Mouse (Mus musculus): ENCODE data around the gene Tor1aip1. TPM values are rescaled to one million over a fixed set of nuclear protein-coding genes. Genes with fewer than 3 reads are reported as not detected.
"Not testable (repeated sequence)": the region's sequence is repeated elsewhere in the genome, so short reads cannot be mapped to it uniquely, and the experiment has no call there.

Tor1aip1 gene
- 100 to 1,000 TPM in 1 of 2 experiments, 10 to 100 TPM in 1; 85.6 to 141 TPM for total RNA-seq (2021)
- 75.3 and 88.5 TPM in 2 replicates for polyA plus RNA-seq (2012; rRNA removed)
- long read RNA-seq, full-length matches to known transcripts, result 13 of 13 reads
- long read RNA-seq, partial matches to known transcripts, result 0 of 13 reads
- long read RNA-seq, other reads (novel, unspliced or antisense), result 0 of 13 reads

DNA sequence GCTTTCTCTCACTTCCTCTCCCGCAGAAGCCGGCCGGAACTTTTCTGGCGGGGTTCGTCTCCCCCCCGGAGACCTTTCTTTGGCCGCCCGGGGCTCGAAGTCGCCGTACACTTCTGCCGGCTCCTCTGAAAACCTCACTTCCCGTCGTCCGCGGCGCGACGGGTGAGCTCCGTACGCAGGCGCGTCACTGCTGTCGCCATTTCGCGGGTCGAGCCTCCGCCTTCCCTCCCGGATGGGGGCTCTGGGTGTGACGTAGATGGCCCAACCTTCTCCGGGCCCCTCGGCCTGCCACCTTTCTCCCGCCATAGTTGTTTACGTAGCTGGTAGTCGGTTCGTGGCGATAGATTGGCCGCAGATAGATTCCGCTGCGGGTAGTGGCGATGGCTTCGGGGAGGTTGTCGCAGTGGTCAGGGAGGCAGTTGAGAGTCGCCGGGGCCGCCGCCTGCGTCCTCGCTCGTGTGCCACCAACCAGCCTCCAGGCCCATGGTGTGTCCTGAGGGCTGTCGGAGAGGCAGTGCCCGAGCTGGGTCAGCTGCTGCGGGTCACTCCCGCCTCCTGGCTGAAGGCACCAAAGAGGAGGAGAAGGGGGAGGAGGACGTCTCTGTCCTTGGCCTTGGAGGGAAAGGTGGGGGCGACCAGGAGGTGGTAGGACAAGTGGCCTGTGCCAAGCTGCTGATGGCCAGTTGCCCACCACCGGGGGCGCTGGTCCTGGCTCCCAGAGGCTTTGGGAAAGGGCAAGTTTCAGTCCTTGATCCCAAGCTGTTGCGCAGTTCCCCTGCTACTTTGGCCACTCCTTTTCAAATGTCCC lies at the start of gene Tor1aip1:
TSS of gene Tor1aip1 (minus strand) at position 551 of the 808 bp plus-strand sequence.
- DNase-seq, result peak; percentile 100

DNA sequence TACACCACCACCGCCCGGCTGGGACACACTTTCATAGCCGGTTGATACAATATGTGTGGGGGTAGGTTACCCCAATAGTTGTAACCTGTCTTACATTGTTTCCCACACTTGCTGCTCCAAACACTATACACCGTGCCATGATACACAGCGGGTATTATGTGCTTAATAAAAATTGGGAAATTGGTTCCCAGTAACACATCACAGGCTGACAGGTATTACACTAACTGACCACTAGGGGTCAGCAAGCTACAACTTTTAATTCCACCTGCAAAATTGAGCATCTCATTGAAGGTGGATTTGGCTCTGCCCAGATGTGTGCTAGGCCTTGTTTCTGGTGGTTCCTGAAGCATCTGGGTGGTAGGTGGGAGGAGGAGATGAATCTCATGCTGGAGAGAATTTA lies 49.5 kb upstream of the Tor1aip1 start:
- no peak for DNase-seq

DNA sequence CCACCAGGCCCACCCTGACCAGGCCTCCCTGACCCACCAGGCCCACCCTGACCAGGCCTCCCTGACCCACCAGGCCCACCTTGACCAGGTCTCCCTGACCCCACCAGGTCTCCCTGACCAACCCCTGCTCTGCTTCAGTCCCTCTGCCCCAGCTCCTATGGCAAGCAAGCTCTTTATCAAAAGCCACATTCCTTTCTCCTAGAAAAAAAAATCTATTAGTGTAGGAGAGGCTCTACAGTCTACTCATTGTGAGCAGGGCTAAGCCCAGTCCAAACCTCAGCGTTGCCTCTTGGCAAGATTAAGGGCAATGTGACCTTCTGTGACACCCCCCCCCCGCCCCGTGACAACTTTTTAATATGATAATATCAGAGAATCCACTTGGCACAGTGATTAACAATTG lies 48.3 kb upstream of the Tor1aip1 start:
- no peak for DNase-seq

DNA sequence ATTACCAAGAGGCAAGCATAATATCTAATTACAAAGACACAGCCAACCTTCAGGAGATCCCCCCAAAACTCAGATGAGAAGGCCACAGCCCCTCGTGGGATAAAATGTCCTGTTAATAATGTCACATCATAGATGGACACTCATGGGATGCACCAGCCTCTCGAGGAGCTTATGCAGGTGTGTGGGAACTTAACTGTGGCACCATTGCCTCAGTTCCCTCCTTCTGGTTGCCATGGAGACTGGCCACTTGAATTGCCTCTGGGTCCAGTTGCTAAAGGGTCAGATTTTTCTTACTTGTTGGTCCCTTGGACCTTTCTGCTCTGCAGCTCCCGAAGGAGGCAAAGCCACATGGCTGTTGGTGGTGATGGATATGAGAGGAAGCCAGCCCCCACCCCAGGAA lies 41.4 kb upstream of the Tor1aip1 start:
- no peak for DNase-seq

DNA sequence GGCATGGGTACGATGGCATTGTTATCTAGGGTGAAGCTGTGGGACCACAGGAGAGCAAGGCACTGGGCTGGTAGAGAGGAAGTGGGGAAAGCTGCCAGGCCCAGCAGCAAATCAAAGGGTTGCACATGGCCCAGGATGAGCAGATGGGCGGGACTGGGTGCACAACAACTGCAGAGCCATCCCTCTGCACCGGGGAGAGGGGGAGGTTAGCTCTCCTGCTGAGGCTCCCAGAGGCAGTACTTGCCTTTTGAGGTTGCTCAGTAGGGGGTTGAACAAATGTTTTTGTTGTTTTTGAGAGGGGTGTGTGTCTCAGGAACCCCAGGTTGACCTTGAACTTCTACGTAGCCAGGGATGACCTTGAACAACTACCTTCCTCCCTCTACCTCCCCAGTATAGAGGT lies 40.2 kb upstream of the Tor1aip1 start:
- DNase-seq, result no peak

DNA sequence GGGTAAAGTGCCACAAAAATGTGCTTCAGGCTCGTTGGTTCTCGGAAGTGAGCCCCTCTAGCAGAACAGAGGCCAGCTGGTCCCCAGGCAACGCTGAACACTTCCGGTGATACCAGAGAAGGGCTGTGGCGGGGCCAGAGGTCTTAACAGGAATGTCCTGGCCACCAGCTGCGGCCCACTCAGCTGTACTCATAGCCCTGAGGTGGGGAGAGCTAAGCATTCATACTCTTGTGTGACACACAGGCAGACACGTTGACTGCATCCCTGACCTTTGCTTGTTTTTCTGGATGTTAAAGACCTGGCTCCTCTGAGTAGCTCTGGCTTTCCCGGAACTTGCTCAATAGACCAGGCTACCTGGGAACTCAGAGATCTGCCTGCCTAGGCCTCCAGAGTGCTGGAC lies 38.3 kb upstream of the Tor1aip1 start:
- DNase-seq, result peak; percentile 58

DNA sequence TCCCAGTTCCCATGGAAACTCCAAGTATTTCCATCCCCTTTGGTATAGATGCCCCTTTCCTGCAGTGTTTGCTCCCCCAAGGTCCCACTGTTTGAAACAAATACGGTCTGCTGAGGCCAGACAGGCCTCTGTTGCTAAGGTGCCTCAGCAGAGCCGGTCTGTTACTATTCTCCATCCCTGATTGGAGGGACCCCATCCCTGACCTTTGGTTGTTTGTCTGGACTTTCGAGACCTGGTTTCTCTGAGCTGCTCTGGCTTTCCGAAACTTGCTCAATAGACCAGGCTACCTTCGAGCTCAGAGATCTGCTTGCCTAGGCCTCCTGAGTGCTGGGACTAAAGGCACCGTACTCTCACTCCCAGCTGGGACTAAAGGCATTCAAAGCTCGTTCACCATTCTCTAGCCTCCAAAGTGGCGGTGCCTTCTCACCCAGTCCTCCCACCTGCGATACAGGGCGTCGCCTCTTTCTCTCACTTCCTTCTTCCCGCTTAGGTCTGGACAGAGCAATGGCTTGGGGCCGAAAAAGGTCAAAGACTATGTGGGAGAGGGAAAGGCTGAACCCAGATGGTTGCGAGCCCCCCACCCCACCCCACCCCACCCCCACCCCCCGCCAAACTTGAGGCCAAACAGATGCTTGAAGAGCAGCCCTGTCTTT lies 37.0 kb upstream of the Tor1aip1 start:
- DNase-seq, result no peak

DNA sequence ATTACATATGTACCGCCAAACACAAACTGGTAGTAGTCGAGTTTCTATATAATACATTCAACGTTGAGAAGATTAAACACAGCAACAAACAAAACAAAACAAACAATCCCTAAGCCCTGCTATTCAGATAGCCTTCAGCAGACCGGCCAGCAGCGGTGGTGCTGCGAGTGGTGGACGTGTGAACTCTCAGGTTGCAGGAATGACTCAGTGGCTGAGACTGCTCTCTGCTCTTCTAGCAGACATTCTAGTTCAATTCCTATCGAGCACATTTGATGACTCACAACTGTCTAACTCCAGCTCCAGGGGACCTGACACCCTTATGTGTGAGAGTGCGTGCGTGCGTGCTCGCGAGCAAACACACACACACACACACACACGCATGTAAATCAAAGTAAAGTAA lies 33.8 kb upstream of the Tor1aip1 start:
- DNase-seq, result peak; percentile 18

DNA sequence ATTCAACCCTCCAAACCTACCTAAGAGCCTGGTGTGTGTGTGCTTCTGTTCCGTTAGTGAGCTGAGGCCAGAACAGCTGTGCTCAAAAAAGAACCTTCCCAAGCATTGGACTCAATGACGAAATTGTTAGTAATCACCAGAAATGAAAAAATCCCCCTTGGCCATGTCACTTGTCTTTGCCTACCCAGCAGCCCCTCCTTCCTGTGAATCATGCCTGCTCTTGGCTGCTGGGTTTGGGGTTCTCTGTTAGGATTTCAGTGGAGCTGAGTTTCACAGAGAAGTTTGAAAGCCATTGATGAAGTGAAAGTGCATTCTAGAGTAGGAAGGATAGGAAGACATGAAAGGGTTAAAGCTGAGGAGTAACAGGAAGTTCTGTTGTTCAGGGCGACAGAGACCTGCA lies 29.9 kb upstream of the Tor1aip1 start:
- DNase-seq, result peak; percentile 56

DNA sequence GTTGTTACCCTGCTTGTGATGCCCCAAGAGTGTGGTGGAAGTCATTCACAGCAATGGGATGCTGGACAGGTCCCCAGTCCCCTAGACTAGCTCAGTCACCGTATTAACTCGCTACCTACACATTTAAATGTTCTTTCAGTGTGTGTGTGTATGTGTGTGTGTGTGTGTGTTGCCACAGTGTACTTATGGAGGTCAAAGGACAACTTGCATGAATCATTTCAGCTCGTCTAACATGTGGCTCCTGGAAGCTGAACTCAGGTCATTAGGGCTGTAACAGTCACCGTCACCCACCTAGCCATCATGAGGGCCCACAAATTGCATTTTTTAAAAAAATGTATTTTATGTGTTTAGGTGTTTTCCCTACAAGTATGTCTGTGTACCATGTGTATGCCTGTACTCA lies 25.9 kb upstream of the Tor1aip1 start:
- DNase-seq, result no peak

DNA sequence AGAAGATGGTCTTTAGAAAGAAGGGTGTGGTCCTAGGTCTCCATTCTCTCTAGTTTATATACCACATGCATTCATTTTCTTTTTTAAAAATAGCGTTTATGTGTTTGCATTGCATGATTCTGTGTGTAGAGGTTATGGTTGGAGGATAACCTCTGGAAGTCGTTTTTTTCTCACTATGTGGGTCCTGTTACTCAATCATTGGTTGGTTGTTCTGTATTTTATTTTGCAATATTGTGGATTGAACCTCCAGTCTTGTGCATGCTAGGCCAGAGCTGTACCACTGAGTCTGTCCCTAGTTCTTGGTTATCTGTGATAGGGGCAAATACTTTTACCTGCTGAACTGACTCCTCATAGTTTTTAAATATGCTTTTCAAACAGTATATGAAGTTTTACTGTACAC lies 21.9 kb upstream of the Tor1aip1 start:
- no peak for DNase-seq

DNA sequence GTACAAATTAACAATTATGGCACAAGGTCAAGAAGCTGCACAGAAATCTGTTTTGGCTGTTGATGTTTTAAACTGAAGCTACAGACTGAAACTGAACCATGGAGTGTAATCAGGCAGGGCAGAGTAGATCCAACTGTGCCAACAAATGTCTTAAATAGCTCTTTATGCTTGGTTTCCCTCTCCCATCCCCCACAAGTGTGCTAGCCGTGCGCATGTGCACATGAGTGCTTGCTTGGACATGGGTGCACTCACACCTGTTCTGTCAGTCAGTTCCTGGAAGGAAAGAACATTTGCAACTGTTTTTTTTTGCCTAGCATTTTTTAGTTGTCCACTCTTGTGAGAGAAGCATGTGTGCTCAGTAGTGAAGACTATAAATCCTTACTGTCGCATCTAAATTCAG lies 10.4 kb upstream of the Tor1aip1 start:
- DNase-seq, result no peak

DNA sequence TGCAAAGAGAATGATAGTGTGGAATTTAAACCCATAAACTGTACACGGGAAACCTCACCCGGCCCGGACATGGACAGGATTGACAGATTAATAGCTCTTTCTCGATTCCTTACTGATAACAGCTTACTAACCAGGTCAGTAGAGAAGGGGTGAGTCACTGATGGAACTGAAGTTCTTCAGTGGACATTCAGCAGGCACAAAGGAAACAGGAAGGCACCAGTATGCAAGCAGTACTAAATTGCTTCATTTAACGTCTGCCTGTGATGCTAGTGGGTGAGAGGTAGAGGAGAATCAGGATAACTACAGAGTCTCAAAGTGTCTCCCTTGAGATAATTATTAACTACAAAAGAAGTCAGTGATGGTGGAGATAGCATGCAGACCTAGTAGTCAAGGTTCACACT lies 7.9 kb upstream of the Tor1aip1 start:
- DNase-seq, result no peak

DNA sequence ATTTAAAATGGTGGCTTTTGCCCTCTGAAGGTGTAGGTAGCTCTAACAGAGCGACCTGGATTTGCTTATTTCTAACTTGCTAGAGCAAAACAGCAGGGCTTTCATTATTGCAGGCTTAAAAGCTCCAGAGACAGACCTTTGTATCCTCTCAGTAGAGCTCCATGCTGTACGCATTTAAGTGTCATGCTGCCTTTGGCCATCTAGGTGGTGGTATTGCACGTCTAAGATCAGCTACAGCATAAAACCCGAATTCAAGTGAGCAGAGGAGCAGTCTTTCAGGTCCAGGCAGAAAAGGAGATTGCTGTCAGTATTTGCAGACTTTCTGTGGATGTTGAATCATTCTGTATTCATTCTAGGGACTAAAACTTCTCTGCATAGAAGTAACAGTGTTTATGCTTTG lies 6.7 kb upstream of the Tor1aip1 start:
- DNase-seq, result peak; percentile 60

DNA sequence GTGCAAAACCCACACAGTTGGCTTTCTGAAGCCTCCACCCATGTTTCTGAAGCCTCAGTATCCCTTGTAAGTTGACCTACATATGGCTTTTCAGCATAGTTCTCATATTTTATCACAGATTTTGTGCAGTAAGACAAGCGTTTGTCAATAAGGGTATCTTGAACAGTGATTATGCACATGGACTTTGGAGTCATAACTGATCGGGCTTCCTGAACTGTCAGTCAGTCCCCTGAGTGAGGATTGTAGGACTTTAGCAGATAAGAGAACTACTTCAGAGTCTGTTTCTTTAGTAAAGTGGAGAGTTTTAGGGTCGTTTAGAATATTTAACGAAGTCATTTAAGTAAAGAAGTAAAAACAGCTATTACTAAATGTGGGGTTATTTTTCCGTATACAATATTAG lies 6.2 kb upstream of the Tor1aip1 start:
- no peak for DNase-seq

DNA sequence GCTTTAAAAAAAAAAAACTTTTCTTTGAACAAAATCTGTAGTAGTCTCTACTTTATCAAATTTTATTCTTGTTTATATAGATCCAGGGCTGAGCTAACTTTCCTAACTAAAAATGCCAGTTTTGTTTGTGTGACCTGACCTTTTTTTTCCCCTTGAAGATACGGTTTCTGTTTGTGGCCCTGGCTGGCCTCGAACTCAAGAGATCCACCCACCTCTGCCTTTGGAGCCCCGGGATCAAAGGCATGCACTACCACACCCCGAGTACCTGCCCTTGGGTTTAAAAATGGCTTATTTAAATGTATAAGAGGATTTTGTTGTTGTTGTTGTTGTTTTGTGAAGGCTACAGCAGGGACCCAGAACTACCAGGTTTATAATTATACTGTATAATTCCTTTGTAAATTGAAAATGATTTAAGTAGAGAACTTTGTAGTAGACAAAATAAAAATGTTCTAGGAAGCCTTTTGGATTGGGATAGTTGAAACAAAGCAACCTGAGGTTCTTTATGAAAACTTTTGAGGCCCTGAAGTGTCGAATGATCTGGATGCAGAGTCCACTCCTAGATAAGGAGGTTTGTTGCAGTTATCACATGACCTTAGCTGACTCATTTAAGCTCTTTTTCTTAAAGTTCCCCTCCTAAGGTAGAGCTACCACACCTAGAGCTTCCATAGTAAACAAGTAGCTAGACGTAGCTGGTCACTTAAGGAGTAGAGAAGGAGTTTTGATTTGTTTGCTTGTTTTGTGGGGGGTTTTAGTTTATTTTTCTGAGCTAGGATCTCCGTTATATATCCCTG lies 5.4 kb upstream of the Tor1aip1 start:
- DNase-seq, result peak; percentile 21

DNA sequence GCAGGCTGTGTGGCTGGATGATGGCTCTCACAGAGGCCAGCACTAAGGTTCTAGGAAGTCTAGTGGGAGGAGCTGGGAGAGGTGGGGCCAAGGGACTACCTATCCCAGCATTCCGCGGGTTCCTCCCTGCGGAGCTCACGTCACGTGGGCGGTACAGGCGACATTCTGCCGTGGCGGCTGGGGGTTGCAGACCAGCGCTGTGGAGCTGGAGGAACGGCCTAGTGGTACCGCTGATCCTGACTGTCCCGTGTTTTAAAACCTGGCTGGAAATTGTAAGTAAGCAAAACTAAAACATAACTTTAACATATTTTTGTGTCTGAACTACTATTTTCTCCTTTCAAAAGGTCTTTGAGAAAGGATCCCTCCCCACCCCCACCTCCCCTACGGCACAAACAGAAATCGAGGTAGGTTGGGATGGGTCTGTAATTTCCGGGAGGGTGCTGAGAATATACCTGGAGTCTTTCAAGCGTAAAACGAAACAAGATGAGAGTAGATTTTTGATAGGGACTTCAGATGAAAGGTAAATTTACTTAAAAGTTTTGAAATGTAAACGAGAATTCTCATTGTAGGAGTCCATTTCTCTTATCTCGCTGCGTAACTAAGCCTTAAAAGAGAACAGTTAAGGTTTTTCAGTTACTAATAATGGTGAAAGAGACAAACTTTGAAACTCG lies 4.6 kb upstream of the Tor1aip1 start:
- peak; percentile 95 for DNase-seq

DNA sequence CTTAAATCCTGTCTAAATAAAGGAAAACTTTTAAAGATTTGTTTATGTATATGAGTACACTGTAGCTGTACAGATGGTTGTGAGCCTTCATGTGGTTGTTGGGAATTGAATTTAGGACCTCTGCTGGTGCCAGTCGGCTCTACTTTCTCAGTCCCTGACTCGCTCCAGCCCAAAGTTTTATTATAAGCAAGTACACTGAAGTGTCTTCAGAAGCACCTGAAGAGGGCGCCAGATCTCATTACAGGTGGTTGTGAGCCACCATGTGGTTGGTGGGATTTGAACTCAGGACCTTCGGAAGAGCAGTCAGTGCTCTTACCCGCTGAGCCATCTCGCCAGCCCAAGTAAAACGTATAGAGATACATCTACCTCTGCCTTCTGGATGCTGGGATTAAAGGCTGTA lies 3.7 kb upstream of the Tor1aip1 start:
- not testable (repeated sequence) for DNase-seq

DNA sequence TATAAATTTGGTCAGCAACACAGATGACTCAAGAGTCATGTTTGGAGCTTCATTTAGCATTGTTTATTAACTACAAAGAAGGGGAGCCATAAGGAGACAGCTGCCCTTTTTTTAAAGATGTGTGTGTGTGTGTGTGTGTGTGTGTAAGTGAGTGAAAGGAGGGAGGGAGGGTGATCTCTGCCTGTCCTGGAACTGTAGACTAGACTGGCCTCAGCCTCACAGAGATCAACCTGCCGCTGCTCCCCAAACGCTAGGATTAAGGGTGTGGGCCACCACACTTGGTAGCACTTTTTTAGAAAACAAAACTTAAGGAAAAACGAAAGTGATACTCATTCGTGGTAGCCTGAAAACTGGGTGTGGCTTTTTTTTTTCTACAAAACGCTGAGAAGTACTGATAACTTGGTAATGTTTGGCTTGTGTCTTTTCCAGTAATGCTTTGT lies 884 bp upstream of the Tor1aip1 start:
- DNase-seq, result peak; percentile 61

DNA sequence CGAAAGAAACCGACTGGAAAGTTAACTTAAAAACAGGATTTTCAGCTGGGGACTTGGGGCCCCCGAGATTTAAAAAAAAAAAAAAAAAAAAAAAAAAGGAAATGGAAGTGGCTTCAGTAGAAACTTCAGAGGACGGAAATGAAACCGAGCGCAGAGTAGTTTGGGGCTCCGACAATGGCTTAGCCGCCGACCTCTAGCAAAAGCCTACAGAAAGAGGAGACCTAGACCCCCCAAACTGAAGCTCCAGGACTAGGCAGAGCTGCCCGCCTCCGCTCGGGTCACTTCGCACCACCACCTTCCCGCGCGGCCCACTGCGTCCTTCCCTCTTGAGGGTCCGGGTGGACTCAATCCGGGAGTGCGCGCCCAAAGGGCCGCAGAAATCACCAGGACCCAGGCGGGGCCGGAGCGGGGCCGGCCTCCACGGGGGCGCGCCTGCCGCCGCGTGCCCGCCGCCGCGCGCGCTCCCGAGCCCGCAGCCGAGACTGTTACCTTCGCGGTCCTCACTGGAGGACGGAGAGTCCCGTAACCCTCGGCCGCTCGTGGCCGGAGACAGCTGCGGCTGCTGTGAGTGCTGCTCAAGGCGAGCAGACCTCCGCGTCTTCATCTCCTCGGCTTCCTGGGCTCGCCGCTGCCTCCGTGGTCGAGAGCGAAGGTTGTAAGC lies 881 bp downstream of the Tor1aip1 start, which contains the start of gene Tor1aip2:
TSS of gene Tor1aip2 (plus strand) at position 135 of the 661 bp plus-strand sequence.
- peak; percentile 91 for DNase-seq

DNA sequence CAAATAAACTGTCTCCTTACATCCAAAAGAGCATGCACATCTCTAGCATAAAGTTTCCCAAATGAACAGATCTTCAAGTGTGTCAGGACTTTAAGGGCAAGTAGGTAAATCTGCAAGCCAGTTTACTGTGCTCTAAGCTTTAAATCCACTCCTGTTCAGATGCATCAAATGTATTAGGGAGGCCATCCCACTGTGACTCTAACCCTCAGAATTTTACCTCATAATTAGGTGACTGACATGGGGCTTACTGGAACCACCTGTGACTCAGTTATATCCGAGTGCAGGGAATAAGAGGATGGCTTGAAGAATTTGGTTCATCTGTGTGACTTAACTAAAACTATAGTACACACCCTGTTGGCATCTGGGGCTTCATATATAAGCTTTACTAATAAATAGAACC lies 1.6 kb downstream of the Tor1aip1 start:
- no peak for DNase-seq

All from adrenal gland, adult 2 months (tissue).